ENCODE assay signal across 8 mouse cellular contexts in genomic region chr10:98916781-98917340, GRCm38 (mm10). TPM values are rescaled to one million over a fixed set of nuclear protein-coding genes. Genes with fewer than 3 reads are reported as not detected.
DNase-seq lines count a peak whose midpoint lies in the region; ATAC-seq and TF ChIP-seq lines count a peak whose summit lies in the region.

No protein-coding gene starts in this region.

- H3K27ac ChIP-seq in heart, embryonic 15.5 days = no peak overlapping the region
- H3K27ac ChIP-seq in bone marrow macrophage, adult 2 months (ENCODE audit: insufficient read depth, low read depth, low read length) = no peak overlapping the region
- peak overlapping the region; percentile 100 for H3K27ac ChIP-seq in hindbrain, embryonic 14.5 days
- H3K27ac ChIP-seq in midbrain, embryonic 12.5 days (replicated peaks) = no peak overlapping the region

- 61% methylated on average over 10 of the region's 10 CpGs for WGBS in heart, embryonic 15.5 days
- WGBS in hindbrain, embryonic 14.5 days = 72% methylated on average over 10 of the region's 10 CpGs
- 77% methylated on average over 10 of the region's 10 CpGs for WGBS in midbrain, embryonic 12.5 days

- H3K36me3 ChIP-seq in heart, embryonic 15.5 days = no peaks in the 10 kb centered on the region
- no peaks in the 10 kb centered on the region for H3K36me3 ChIP-seq in hindbrain, embryonic 14.5 days (replicated peaks; ENCODE audit: control insufficient read depth, insufficient read depth)
- H3K36me3 ChIP-seq in midbrain, embryonic 12.5 days = no peaks in the 10 kb centered on the region

- 0 out of 2 replicates have a peak overlapping the region, but pooled peaks have one; percentile 99 for H3K9ac ChIP-seq in heart, embryonic 15.5 days
- H3K9ac ChIP-seq in hindbrain, embryonic 14.5 days = peak overlapping the region; percentile 95
- H3K9ac ChIP-seq in midbrain, embryonic 12.5 days (replicated peaks) = no peak overlapping the region

- peaks cover 19% of the 10 kb centered on the region for H3K4me1 ChIP-seq in heart, embryonic 15.5 days (replicated peaks)
- peaks cover 14% of the 10 kb centered on the region for H3K4me1 ChIP-seq in bone marrow macrophage, adult 2 months (ENCODE audit: control insufficient read depth, insufficient read depth, low read length)
- peaks cover 23% of the 10 kb centered on the region for H3K4me1 ChIP-seq in hindbrain, embryonic 14.5 days (replicated peaks; ENCODE audit: control insufficient read depth, insufficient read depth, low read length)
- H3K4me1 ChIP-seq in midbrain, embryonic 12.5 days = peaks cover 11% of the 10 kb centered on the region

- DNase-seq in heart, postnatal 25 days (ENCODE audit: low spot score) = no peak
- no peak for DNase-seq in hindbrain, embryonic 14.5 days (ENCODE audit: low spot score)
- DNase-seq in thymus, postnatal 0 days (ENCODE audit: low spot score) = no peak
- no peak for DNase-seq in adrenal gland, postnatal 4 days (ENCODE audit: low spot score in 2 of 2)

- TF ChIP-seq POLR2A in bone marrow macrophage, adult 2 months (IDR thresholded peaks at IDR 0.05; ENCODE audit: borderline replicate concordance, low read depth, low read length) = no peak

- no peaks in the 10 kb centered on the region for H3K27me3 ChIP-seq in heart, embryonic 15.5 days
- no peaks in the 10 kb centered on the region for H3K27me3 ChIP-seq in hindbrain, embryonic 14.5 days (ENCODE audit: control insufficient read depth, insufficient read depth, low read length)
- no peaks in the 10 kb centered on the region for H3K27me3 ChIP-seq in midbrain, embryonic 12.5 days

- TF ChIP-seq CTCF in bone marrow macrophage, adult 2 months (IDR thresholded peaks at IDR 0.05; ENCODE audit: low read depth, low read length) = no peak

- no peaks in the 10 kb centered on the region for H3K9me3 ChIP-seq in heart, embryonic 15.5 days (replicated peaks)
- H3K9me3 ChIP-seq in hindbrain, embryonic 14.5 days (ENCODE audit: control insufficient read depth, low read length) = no peaks in the 10 kb centered on the region
- H3K9me3 ChIP-seq in midbrain, embryonic 12.5 days = no peaks in the 10 kb centered on the region

- intact Hi-C loops in heart, postnatal 25 days (cut with DNase I) = loop anchor here (5.0 kb wide), 3 partner anchors 55 to 170 kb away; no protein-coding TSS in a partner anchor

- no peak for ATAC-seq in heart, embryonic 15.5 days (replicated peaks; ENCODE audit: insufficient number of reproducible peaks, insufficient read depth, low FRiP score, low read depth)
- ATAC-seq in hindbrain, embryonic 14.5 days (ENCODE audit: low FRiP score) = no peak
- no peak for ATAC-seq in midbrain, embryonic 12.5 days (ENCODE audit: low FRiP score, low read depth)
- ATAC-seq in cerebellum, adult (ENCODE audit: insufficient number of reproducible peaks, low FRiP score, low TSS enrichment) = no peak

- peak overlapping the region; percentile 99 for H3K4me3 ChIP-seq in heart, embryonic 15.5 days
- H3K4me3 ChIP-seq in bone marrow macrophage, adult 2 months (ENCODE audit: insufficient read depth, low read length) = peak overlapping the region; percentile 67
- peak overlapping the region; percentile 97 for H3K4me3 ChIP-seq in hindbrain, embryonic 14.5 days (replicated peaks; ENCODE audit: low read length)
- peak overlapping the region; percentile 97 for H3K4me3 ChIP-seq in midbrain, embryonic 12.5 days

- peak overlapping the region; percentile 71 for H3K4me2 ChIP-seq in heart, embryonic 15.5 days
- peak overlapping the region; percentile 77 for H3K4me2 ChIP-seq in hindbrain, embryonic 14.5 days (replicated peaks)
- peak overlapping the region; percentile 86 for H3K4me2 ChIP-seq in midbrain, embryonic 12.5 days (replicated peaks)

RNA-seq across cellular contexts. Expression of gene Atp2b1, which starts 2.7 kb away (rescaled TPM):
- polyA plus RNA-seq in heart, embryonic 15.5 days (2015; fragmentation: Nextera tagmentation; extraction: Ambion mirVana) = 87.1 and 88.3 TPM in 2 replicates
- total RNA-seq in heart, postnatal 25 days (2021) = 10 to 100 TPM; 67.8 to 71.3 TPM
- polyA plus RNA-seq in bone marrow macrophage, adult 2 months (2012; ENCODE audit: insufficient read depth, insufficient read length, missing spikeins) = 252 and 272 TPM in 2 replicates
- 296 and 305 TPM in 2 replicates for polyA plus RNA-seq in hindbrain, embryonic 14.5 days (2014; fragmentation: Nextera tagmentation; extraction: Ambion mirVana)
- 105 and 116 TPM in 2 replicates for polyA plus RNA-seq in midbrain, embryonic 12.5 days (2016; fragmentation: Nextera tagmentation; extraction: Ambion mirVana)
- polyA plus RNA-seq in thymus, postnatal 0 days (2015; fragmentation: Nextera tagmentation; extraction: Ambion mirVana) = 65.8 and 79.8 TPM in 2 replicates
- 10 to 100 TPM; 70.9 to 89.9 TPM for total RNA-seq in adrenal gland, postnatal 4 days (2021)
